Mouse (Mus musculus): Measurements from ENCODE around the gene Oaz3.

Gene Oaz3

GRCm38 (mm10) chr3:94457055-94457454 is 13.3 kb upstream of the Oaz3 start:
- no peak for DNase-seq (ENCODE audit: low read depth, low spot score)

DNA sequence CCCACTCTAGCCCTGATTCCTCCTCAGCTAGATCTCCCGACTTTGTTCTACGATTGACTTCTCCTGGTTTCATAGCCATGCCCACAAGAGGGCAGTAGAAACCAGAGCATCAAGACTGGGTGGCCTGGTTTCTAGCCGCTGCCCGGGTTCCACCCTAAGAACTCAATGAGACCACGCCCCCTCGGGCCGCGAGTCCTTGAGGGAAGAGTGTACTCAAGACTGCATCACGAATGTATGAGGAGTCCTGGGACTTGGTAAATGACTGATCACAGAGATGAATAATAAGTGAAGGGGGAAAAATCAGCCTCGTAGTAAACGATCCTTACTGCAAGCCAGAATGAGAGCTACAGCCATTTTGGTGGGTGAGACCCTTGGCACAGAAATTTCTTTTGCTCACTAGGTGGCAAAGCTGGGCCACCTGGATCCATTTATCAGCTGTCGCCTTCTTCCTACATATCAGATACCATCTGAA is 12.8 kb upstream of the Oaz3 start:
- DNase-seq (ENCODE audit: low read depth, low spot score), result peak; percentile 81

DNA sequence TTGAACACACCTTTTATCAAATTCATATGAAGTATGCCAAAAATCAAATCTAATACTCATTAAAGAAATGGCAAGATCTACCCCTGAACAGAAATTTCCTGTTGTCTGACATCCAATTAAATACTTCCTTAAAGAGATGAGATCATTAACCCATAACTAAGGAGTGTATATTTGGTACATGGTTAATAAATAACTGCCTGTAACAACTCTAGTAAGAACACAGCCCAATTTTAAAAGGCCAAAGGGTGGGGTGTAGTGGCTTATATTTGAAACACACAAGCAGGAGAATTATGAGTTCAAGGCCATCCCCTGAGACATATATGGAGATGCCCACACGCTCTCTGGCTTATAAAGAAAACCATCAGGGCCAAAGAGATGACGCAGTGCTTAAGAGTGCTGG is 5.7 kb upstream of the Oaz3 start:
- DNase-seq (ENCODE audit: low read depth, low spot score), result no peak

DNA sequence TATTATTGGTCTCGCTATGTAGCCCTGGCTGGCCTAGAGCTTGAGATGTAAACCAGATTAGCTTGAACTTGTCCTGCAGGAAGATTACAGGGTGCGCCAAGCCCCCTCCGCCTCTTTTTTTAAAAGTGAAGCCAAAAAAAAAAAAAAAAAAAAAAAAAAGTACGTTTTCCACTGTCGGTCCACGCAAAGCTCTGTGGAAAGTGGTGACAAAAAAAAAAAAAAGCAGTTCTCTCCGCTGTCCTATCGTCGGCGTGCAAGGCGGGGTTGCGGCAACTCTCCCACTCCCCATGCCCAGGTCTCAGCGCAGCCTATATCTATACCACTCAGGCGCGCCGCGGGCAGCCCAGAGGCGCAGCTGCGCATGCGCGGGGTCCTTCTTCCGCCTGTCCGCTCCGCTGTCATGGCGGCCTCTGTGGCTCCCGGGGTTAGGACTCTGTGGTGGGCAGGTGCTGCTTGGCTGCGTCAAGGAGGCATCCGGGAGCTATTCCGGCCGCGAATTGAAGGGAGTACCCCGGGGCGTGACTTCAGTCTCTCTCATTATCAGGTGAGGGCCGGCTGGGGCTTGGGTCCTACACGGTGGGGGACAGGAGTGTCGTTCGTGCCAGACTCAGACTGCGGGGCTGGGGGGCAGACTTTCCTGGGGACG is 641 bp downstream of the Oaz3 start, which contains the start of gene Mrpl9:
Gene Mrpl9, plus strand, starts transcription at position 368 of the 646 bp plus-strand sequence.
- DNase-seq (ENCODE audit: low read depth, low spot score), result peak; percentile 95

DNA sequence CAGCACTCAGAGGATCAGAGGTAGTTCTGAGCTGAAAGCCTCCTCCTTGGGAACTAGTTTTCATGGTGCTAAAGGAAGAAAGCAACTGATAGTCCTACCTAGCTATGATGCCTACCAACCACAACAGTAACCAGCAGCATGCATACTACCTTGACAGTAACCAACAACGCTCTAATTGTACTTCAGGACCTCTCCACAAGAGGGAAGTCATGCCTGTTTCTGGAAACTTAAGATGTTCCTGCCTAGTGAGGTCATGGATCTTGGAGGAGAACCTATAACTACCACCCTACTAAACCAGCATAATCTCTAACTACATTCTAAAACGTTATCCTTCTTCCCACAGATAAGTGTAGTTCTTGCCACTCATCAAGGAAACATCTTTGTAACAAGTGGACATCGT is 2.5 kb downstream of the Oaz3 start:
- no peak for DNase-seq (ENCODE audit: low read depth, low spot score)

DNA sequence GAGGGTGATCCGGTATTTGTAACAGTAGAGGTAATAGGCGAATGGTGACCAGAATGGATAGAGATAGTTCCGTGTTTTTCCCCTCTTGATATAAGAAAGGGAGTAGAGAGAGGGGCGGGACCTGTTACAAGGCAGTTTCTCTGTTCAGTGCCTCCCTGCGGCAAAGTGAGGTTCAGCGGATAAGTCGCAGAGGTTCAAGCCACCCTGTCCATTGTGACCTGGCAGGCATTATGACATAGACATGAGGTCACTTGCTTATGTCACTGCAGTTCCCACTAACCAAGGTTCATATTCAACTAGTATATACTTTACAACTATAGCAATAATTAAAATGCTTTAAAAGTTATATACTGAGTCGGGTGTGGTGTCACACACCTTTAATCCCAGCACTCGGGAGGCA is 7.3 kb downstream of the Oaz3 start:
- no peak for DNase-seq (ENCODE audit: low read depth, low spot score)

- DNase-seq (ENCODE audit: low read depth, low spot score), result no peak
These were observed 9.4 kb downstream of the Oaz3 start for GRCm38 (mm10) chr3:94434305-94434704.

GRCm38 (mm10) chr3:94430980-94431379 is 12.7 kb downstream of the Oaz3 start:
- no peak for DNase-seq (ENCODE audit: low read depth, low spot score)

GRCm38 (mm10) chr3:94413031-94413679 is 30.6 kb downstream of the Oaz3 start, which contains the start of gene Tdrkh:
TSS of gene Tdrkh (plus strand) at chr3:94413273.
- DNase-seq (ENCODE audit: low read depth, low spot score), result peak; percentile 93

DNA sequence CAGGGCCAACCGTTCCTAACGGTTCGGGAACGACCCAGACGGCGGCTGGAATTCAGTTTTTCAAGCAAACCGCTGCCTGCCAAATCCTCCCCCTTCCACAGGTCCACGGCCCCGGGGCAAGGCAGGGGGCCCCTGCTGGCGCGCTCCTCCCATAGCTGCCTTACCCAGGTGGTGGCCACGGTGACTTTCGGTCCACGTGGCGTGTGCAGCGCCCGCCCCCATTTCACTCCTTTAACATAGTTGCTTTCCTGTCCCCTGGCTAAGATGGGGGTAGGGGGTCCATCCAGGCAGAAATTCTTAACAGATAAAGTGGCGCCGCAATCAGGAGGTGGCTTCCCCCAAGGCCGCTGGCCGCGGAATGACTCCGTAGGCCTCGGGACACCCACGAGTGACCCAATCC is 31.2 kb downstream of the Oaz3 start:
- no peak for DNase-seq (ENCODE audit: low read depth, low spot score)

GRCm38 (mm10) chr3:94405561-94405960 is 38.2 kb downstream of the Oaz3 start:
- no peak for DNase-seq (ENCODE audit: low read depth, low spot score)

- DNase-seq (ENCODE audit: low read depth, low spot score), result no peak
These were observed 39.2 kb downstream of the Oaz3 start for GRCm38 (mm10) chr3:94404366-94405054.

DNA sequence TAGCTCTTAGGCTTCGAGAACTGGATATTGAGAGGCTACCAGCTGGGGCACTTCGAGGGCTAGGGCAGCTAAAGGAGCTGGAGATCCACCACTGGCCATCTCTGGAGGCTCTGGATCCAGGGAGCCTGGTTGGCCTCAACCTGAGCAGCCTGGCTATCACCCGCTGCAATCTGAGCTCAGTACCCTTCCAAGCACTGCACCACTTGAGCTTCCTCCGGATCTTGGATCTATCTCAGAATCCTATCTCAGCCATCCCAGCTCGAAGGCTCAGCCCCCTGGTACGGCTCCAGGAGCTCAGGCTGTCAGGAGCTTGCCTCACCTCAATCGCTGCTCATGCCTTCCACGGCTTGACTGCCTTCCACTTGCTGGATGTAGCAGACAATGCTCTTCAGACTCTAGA is 41.3 kb downstream of the Oaz3 start:
- no peak for DNase-seq (ENCODE audit: low read depth, low spot score)

- DNase-seq (ENCODE audit: low read depth, low spot score), result no peak
These were observed 43.9 kb downstream of the Oaz3 start for GRCm38 (mm10) chr3:94399663-94400310.

DNA sequence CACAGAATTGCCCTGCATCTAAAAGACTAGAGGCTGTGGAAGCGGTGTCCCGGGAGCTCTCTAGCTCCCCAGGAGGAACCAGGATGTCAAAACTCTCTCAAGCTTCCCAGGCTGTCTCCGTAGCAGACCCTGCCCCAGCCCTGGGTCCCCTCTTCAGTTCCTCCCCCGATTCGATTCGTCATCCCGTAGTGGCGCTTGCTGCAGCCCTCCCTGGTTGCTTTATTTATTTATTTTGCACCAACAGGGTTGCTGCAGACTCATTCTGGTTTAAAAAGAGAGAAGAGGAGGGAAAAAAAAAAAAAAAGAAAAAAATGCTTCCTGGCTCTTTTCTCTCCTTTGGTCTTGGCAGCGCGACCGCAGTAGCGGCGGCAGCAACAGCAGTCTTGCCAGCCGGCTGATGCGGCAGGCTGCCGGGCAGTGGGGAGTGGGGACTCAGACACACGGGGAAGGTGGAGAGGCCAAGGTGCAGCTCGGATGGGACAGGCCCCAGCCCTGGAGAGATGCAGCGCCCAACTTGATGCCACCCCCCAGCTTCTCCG is 44.7 kb downstream of the Oaz3 start:
- no peak for DNase-seq (ENCODE audit: low read depth, low spot score)

GRCm38 (mm10) chr3:94398217-94398616 is 45.5 kb downstream of the Oaz3 start, which contains the start of gene Lingo4:
TSS of gene Lingo4 (plus strand) at chr3:94398517.
- DNase-seq (ENCODE audit: low read depth, low spot score), result no peak

GRCm38 (mm10) chr3:94396851-94397250 is 46.9 kb downstream of the Oaz3 start:
- DNase-seq (ENCODE audit: low read depth, low spot score), result no peak

- no peak for DNase-seq (ENCODE audit: low read depth, low spot score)
These were observed 47.4 kb downstream of the Oaz3 start for GRCm38 (mm10) chr3:94396336-94396735.

DNA sequence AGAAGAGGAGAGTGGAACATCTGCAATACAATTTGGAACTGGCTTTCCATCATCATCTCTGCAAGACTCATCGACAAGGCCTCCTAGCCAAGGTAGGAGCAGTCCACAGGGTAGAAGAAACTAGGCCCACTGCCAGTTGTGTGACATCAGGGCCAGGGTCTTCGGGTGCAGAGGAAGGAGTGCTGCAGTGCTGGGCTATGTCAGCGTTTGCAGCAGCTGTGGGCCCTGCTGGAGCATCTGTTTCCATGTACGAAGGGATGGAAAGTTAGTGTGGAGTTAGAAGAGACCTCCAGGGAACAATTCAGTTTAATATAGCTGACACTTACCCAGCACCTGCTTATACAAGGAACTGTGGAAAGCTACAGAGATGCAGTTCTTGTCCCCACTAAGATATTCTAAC is 50.7 kb downstream of the Oaz3 start:
- DNase-seq (ENCODE audit: low read depth, low spot score), result no peak

DNA sequence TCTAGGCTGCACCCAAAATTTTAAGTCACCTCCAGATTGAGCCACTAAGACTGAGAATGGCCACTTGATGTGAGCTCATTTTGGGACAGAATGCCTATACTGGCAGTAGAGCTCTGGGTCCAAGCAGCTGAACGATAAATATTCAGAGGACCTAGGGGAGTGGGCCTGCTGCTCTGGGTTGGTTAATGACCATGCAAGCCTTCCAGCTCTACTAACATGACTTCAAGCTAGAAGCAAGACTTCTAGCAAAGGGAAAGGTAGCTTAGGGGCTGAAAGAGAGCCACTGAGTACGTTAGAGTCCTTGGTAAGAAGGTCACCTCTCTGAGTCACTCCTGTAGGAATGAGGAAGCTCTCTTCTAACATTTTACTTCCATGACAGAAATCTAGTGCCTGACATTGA is 51.6 kb downstream of the Oaz3 start:
- DNase-seq (ENCODE audit: low read depth, low spot score), result no peak

DNA sequence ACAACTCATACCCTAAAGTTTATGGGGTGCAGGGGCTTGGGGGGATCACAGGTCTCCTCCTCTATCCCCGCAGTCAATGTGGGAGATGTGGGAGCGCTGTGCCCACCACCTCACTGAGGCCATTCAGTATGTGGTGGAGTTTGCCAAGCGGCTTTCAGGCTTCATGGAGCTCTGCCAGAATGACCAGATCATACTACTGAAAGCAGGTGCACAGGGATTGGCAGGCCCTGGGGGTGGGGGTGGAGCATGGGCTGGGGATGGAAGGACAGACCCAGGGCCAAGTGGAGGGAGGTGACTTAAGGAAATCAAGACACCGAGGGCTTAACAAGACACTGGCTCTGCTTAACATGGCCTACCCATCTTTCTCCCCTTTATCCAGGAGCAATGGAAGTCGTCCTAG is 52.7 kb downstream of the Oaz3 start:
- no peak for DNase-seq (ENCODE audit: low read depth, low spot score)

DNA sequence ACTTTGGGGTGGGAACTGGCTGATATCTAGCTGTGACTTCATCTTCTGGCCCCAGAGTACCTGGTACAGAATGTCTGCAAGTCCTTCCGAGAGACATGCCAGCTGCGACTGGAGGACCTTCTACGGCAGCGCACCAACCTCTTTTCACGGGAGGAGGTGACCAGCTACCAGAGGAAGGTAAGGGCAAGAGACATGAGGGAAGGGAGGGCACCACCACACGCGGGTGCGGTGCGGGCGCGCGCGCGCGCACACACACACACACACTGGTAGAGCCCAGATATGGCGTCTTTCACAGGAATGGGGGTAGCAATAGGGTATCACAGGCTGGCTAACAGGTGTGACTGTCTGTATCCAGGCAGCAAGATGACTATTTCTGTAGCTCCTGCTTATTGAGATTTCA is 54.3 kb downstream of the Oaz3 start:
- no peak for DNase-seq (ENCODE audit: low read depth, low spot score)
